Mouse (Mus musculus) large intestine, adult 2 months (tissue): ENCODE measurements at regions not wholly inside any gene's neighbourhood (a gene's known extent, or its start where the extent isn't known, plus 50 kb on each side); places are given as distances from the start of the nearest gene placed in this dataset.

ENCODE experiments used
- DNase-seq: peaks from one replicate; pipeline ENCODE4 v3.0.0-alpha.2; 2012; ENCODE audit warnings: low read depth, low spot score
- WGBS: fragments of 180-500 bp; shearing (Covaris S2); methylation state at CpG from one replicate; pipeline ENCODE4 v1.1.7; 2018; 5-methylcytosine and 5-hydroxymethylcytosine counted together

DNA sequence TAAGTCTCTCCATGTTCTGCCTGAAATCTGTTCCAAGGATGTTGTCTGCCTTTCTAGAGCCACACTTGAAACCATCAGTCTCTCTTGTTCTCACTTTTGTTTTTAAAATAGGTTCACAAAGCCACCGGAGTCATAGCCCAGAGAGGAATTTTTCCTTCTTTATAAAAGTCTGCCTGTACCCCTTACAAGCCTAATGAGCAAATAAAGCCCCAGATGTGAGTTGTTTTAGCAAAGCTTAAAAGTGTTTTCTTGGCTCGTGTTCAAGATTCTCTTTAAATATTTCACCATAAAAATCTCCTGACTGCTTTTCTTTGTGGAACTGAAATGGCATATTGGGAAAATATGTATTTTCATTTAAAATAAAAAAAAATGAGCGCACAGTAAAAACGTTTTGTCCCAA, 521.3 kb downstream of the Ptprc start:
- 40% methylated on average over 4 of the region's 4 CpGs for WGBS
- DNase-seq = no peak

DNA sequence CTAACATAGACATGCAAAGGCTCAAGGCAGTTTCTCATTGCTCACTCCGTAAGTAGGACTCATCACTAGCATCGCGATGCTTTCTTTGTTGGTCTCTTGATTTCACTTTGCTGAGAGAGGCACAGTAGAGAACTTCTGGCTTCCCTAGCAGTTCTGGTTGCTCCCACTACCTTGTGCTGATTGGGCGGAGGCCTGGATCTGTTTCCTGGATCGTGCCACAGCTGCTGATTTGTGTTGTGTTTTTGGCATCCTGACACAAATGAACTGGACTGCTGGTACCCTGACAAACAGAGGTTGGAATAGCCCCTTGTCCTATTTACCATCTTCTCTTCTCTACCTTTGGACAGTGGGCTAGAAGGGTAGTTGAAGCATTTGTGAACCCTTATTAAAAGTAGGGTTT, 522.0 kb downstream of the Ptprc start:
- DNase-seq = no peak
- 81% methylated on average over 5 of the region's 5 CpGs for WGBS

DNA sequence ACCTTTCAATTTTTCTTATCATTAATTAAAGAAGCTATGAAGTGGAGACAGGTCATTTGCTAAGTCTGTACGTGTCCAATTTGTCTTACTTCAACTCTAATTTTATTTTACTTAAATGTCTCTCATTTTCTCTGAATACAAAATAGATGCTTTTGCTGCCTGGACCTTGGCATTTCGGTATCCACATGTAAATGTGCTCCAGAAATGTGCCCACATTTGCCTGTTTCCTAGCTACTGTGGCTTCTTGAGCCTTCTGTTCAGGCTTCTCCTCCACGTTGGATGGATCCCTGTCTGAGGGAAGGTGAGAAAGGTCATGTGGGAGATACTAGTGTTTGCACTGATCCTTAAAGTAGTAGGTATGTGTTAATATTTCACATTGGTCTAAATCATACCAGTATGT, 524.9 kb downstream of the Ptprc start:
- whole genome bisulfite sequencing = 58% methylated on average over 3 of the region's 3 CpGs
- DNase-seq = no peak

DNA sequence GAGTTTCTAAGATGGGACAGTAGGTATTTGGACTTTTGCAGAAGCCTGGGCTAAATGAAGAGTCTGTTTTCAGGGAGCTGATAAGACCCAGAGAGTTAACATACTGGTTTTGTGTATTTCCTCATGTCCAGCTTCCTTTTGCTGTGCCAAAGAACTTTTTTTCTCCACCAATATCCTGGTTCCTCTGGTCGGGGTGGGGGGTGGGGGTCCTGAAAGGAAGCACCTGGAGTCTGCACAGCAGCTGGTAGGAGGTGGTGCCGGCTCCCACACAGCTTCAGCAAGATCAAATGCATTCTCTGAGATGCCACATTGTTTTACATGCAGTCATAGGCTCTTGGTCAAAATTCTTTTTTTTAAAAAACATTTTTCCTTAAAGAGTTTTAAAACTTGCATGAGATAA, 525.4 kb downstream of the Ptprc start:
- no peak for DNase-seq
- 38% methylated on average over 2 of the region's 2 CpGs for WGBS

DNA sequence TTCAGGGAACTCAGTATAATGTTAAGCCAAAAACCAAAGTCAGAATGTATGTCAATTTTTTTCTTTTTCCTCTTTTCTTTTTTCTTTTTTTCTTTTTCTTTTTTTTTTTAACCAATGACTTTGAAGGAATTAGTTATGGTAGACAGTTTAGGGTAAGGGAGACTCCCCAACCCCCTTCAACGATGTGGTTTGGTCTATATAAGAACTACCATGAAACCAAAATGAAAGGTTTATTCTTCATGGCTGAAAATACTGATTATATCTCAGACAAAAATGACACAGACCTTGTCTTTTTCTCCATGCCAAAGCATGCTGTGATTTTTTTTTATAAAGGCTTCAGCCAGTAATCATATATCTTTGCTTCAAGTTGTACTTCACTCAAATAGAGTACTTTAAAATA, 526.7 kb downstream of the Ptprc start:
- WGBS = 87% methylated on average over 1 of the region's 1 CpGs
- DNase-seq = no peak

DNA sequence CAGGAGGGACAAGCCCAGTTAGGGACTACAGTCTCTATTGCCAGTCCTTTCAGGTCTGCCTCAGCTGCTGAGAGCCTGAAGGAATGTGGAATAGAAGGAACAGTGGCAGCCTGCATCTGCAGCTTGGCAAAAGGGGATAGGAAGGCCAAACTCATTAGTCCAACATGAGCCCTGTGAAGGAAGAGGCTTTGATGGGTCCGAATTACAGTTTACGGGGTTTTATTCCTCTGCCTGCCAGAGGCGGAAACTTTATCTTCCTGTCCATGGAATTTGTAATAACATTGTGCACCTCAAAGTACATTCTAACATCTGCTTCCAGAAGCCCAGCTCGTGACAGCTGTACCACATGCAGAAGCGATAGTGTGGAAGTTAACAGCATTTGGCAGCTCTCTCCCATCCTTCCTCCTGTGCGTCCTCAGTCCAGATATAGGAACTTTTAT, 530.9 kb downstream of the Ptprc start:
- WGBS = 62% methylated on average over 6 of the region's 6 CpGs
- DNase-seq = no peak

DNA sequence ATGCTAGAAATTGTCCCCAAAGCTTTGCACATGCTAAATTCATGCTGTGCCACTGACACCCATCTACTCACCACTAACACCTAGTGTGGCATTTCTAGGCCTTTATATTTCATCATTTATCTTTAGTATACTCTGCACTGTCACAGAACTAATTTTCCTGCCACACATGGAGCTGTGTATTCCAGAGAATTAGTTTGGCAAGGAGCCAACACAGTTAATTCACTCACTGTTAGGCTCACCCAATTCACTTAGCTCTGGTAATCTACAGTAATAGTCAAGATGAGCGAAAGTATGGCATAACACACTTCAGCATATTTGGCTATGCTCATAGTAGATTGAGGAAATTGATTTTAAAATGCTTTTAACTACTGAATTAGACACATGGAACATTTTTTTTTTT, 532.0 kb downstream of the Ptprc start:
- no peak for DNase-seq
- 51% methylated on average over 1 of the region's 1 CpGs for WGBS

DNA sequence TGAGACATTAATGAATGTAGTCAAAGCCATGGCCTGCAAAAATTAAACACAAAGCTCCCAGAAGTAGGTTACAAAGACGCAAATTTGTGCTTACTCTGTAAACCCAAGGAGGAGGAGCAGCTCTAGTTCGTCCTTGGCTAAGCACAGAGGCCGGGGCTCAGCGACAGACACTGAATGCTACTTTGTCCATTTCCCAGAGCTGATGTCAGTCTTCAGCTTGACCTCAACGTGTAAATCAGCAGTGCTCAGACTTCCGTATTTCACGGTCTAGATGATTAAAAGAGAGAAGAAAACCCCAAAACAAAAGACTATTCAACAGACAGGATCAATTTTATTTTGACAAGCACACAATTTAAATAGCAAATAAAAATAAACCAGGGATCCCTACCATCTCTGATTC, 534.7 kb downstream of the Ptprc start:
- no peak for DNase-seq
- 42% methylated on average over 7 of the region's 7 CpGs for WGBS

DNA sequence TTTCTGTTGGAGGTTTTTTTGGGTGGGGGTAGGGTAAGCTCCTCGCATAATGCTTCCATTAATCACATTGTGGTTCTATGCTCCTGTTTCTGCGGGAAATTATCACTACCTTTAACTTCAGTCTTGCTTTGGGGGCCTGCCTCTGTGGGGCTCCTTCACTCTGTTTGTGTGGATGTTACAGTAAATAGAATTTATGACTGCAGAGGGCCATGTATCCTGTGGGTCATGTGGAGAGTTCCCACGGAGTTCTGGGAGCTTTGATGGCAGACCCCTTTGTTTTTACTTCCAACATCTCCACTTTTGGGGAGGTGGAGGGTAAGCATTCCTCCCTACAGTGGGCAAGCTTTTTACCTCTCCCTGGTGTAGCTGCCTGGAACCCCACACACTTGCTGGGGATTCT, 538.6 kb downstream of the Ptprc start:
- DNase-seq = no peak
- WGBS = 60% methylated on average over 3 of the region's 3 CpGs

DNA sequence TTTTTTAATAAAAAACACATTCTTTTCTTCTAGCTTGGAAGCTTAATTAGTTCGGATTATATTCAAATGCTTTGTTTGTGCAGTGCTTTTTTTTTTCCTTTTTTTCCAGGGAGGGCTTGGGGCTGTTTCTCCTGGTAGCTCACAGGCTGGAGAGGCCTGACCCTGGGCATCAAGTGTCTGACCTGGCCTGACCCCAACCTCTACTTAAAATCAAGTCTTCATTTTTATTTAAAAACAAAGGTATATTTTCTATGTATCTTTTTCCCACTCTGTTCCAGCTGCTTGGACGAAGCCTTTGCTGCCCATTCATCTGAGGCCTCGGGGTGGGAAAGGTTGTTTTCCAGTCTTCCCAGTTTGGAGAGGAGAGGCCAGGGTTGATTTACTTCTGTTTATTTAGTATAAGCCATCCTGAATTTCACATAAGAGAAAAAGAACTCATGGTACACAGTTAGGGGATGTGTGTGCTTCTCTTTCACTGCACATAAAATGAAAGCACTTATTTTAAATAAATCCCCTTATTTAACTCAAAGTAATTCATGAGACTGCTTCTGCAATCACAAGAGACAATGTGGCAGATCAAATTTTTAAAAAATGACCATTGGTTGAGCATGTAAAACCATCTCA, 539.1 kb downstream of the Ptprc start:
- 56% methylated on average over 3 of the region's 3 CpGs for WGBS

DNA sequence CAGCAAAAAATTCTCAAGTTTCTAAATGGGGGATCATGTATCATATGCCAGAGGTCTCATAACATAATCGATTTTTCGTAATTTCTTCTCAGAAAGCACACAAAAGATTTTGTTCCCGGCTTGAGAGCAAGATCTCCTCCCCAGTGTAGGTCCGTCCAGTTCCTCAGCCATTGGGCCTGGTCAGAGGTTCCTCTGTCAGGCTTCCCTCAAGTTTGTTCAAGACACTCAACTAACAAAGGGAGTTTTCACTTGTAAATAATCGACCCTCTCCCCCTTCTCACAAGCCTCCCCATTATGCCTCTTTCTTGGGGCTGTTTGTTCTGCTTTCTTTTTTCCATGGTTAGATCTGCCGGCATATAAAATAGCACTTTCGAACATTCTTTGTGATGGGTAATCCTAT, 539.7 kb downstream of the Ptprc start:
- WGBS = 62% methylated on average over 7 of the region's 7 CpGs
- DNase-seq = no peak

More for the DNA sequence above, 539.1 kb downstream of the Ptprc start:
- no peak for DNase-seq

DNA sequence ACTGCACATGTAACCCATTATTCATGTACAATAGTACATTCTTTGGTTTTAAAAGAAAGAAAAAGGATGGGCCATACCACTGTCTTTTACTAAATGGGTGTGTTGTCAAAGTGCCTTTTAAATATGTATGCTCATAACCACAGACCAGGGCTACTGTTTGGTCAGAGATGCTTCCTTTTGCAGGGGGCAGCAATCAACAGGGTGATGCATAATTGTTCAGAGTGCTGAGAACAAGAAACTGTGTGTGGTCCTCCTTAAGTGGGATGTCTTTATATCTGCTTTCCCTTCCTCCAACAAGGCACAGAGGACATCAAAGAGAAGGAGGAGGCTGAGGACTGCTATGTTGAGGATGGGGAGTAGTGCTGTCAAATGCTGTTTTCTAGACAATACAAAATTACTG, 544.0 kb downstream of the Ptprc start:
- no peak for DNase-seq

DNA sequence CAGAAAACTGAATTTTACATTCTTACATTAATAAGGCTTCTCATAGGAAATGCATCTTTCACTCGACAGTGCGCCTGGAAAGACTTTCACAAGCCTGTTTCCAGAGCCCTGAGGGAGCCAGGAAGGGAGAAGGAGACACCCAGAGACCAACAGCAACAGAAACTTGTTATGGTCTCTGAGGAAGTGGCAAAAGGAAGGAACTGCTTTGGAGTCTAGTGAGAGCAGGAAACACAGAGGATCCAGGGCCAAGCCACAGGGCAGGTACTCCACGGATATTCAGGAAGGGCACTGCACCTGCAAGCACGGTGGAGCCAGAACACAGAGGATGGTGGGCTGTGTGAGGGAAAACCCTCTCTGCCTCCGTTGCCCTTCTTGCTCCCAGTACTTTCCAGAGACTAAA, 554.8 kb downstream of the Ptprc start:
- 68% methylated on average over 5 of the region's 5 CpGs for WGBS
- no peak for DNase-seq

DNA sequence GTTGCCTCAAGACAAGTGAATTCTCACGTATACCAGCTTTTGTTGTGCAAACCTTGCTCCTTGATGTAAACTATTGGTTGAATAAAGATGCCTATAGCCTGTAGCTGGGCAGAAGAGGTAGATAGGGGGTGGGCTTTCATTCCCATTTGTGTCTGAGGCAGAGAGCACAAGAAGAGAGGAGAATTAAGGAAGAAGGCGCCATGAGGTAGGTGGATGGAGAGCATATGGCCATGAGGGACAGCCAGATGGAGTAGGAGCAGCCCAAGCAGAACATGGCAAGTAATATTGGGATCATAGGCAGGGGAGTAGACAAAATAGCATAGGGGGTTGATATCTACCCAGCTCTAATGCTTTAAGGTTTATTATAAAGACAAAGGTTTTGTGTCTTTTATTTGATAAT, 557.3 kb downstream of the Ptprc start:
- 87% methylated on average over 2 of the region's 2 CpGs for WGBS
- DNase-seq = no peak

DNA sequence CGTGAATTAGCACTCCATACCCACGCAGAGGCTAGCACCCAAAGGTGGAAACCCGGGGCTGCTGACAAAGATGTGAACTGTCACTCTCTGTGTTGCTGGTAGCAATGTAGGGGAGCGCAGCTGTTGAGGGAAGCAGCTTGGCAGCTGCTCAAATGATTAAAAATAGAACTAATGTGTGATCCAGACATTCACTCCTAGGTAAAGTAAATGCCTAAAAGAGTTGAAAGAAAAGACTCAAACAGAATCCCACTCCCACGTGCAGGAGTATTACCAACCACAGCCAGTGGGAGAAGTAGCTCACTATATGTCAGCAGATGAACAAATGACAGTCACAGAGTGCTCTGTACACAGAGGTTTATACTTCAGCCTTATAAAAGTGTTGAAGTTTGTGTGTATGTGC, 558.0 kb downstream of the Ptprc start:
- no peak for DNase-seq
- 64% methylated on average over 5 of the region's 5 CpGs for WGBS

DNA sequence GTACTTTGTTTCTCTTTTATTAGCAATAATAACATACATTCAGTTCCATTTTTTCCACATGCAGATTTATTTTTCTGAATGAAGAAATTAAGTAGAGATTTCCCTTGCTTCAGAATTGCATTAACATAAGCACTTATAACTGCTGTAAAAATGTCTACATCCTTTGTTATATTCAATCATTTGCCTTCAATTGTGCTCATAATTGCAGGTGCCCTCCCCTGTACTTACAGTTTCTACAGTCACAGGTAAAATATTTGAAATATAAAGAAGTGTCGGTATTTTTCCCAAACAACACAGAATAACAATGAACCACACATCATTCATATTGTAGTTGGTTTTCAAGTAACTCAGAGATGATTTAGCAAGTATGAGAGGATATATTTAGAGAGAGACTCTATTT, 568.8 kb downstream of the Ptprc start:
- 93% methylated on average over 1 of the region's 1 CpGs for WGBS
- no peak for DNase-seq

DNA sequence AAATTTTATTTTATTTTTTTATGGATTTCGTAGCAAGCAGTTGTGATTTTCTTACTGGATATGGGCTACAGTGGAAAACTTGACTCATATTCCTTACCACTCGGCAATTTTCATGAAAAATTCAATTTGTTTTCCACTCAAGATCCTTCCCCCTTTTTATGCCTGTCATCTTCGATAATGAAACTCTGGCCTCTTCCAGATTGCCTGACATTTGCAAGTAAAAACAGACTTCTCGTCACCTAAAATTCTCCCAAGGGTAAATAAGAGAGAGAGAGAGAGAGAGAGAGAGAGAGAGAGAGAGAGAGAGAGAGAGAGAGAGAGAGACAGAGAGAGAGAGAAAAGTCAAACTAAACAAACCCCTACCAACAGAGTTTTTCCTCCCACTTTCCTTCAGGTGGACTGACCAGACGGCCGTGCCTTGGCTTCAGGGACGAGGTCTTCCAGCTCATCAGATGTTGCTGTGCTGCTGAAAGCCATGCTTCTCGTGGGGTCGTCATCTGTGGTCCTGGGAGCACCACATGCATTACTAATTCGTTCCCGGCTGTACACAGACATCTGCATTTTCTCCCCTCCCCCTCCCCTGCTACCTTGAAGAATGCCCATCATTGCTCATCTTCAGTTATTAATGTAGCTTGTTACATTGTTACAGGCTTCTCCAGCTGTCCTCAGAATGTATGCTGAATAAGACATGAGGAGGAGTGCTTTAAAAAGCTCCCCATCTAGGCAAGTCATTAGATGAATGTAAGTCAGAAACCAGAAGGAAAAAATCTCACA, 569.4 kb downstream of the Ptprc start:
- 66% methylated on average over 11 of the region's 11 CpGs for WGBS
- DNase-seq = no peak

DNA sequence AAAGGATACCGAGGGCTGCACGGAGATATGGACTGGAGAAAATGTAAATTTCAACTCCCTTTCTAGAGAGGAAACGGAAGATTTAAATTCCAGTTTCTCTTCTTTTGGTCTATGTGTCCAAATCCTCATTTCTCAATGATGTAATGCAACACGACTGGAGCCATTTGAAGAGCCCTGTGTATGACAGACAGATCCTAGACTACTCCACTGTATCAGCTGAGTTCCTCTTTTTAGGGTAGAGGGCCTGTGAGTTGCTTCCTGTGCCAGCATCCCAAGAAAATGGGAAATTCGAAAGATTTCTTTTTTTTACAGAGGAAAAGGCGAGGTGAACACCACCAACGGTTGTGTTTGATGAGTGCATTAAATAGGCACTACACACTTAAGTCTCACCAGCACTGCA, 581.8 kb downstream of the Ptprc start:
- 83% methylated on average over 7 of the region's 7 CpGs for WGBS
- DNase-seq = no peak

DNA sequence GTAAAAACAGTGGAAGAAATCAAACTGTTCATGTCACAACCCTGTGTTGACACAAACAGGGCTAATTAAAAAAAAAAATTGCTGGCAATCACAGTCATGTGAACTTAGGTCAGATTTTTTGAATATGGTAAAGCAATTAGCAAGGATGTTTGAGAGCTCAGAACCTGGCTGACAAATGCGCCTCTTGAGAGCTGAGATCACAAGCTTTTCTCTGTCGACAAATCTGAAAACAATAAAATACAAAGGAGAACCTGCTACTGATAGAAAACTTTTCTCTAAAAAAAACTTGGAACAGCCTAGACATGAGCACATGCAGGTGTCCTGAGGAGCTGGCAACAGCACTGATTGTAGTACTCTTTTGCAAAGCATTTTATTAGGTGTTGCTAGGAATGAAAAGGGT, 583.6 kb downstream of the Ptprc start:
- WGBS = 69% methylated on average over 2 of the region's 2 CpGs
- DNase-seq = no peak

DNA sequence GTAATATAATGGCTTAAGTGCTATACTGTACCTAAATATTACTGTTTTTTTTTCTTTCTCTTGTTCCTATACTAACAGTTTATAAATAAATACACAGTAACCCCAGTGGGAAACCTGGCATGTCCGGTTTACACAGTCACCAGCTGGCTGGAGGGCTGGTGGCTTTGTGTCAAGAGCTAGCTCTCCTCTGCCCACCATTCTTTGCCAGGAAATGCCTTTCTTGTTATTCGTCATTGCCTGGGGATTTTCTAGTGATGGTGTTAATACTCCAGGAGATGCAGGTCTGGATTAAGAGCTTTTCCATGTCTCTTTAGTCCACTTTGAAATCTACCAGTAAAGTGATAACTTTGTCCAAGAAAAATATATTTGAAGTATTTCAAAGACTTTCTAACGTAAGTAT, 584.2 kb downstream of the Ptprc start:
- no peak for DNase-seq
- 55% methylated on average over 3 of the region's 3 CpGs for WGBS
